Mouse (Mus musculus): ENCODE measurements around the gene Wnt10b. TPM values are rescaled to one million over a fixed set of nuclear protein-coding genes. Genes with fewer than 3 reads are reported as not detected.

The Wnt10b gene
- polyA plus RNA-seq, 1 experiment = 14.5 TPM

GRCm38 (mm10) chr15:98724441-98724840 is 53.5 kb downstream of the Wnt10b start:
- no peaks in the 10 kb centered on the region for H3K36me3 ChIP-seq (ENCODE audit: control insufficient read depth, insufficient read depth)
- no peaks in the 10 kb centered on the region for H3K27me3 ChIP-seq (ENCODE audit: control insufficient read depth, insufficient read depth, insufficient read length)
- no peaks in the 10 kb centered on the region for H3K79me2 ChIP-seq (ENCODE audit: control insufficient read depth, insufficient read depth)
- no peak overlapping the region for H3K4me3 ChIP-seq (ENCODE audit: insufficient read depth, poor library complexity, severe bottlenecking)
- no peaks in the 10 kb centered on the region for H3K79me3 ChIP-seq (ENCODE audit: low read depth)
- H3ac ChIP-seq (ENCODE audit: control insufficient read depth, insufficient read length, low read depth) = no peak overlapping the region
- TF ChIP-seq CEBPB (IDR thresholded peaks at IDR 0.05; ENCODE audit: low read depth) = no peak
- TF ChIP-seq MAX (IDR thresholded peaks at IDR 0.05) = no peak
- TF ChIP-seq MYOG (IDR thresholded peaks at IDR 0.05; ENCODE audit: control insufficient read depth, extremely low read depth, insufficient read length) = no peak
- no peak for TF ChIP-seq MYOD1 (IDR thresholded peaks at IDR 0.05; ENCODE audit: control insufficient read depth, insufficient read length, low read depth)
- no peak for TF ChIP-seq FOSL1 (IDR thresholded peaks at IDR 0.05; ENCODE audit: insufficient read depth, low read length, poor library complexity, severe bottlenecking)
- no peak for TF ChIP-seq USF1 (IDR thresholded peaks at IDR 0.05; ENCODE audit: low read depth)
- no peak for TF ChIP-seq CTCF (IDR thresholded peaks at IDR 0.05; ENCODE audit: control insufficient read depth, insufficient read depth, insufficient read length)

- no peak overlapping the region for H3ac ChIP-seq (ENCODE audit: control insufficient read depth, insufficient read length, low read depth)
- no peak for TF ChIP-seq MAX (IDR thresholded peaks at IDR 0.05)
- no peak for TF ChIP-seq MYOG (IDR thresholded peaks at IDR 0.05; ENCODE audit: control insufficient read depth, extremely low read depth, insufficient read length)
- TF ChIP-seq CEBPB (IDR thresholded peaks at IDR 0.05; ENCODE audit: low read depth) = no peak
- no peak for TF ChIP-seq MYOD1 (IDR thresholded peaks at IDR 0.05; ENCODE audit: control insufficient read depth, insufficient read length, low read depth)
- TF ChIP-seq FOSL1 (IDR thresholded peaks at IDR 0.05; ENCODE audit: insufficient read depth, low read length, poor library complexity, severe bottlenecking) = no peak
- TF ChIP-seq USF1 (IDR thresholded peaks at IDR 0.05; ENCODE audit: low read depth) = no peak
- TF ChIP-seq CTCF (IDR thresholded peaks at IDR 0.05; ENCODE audit: control insufficient read depth, insufficient read depth, insufficient read length) = no peak
- no peaks in the 10 kb centered on the region for H3K79me3 ChIP-seq (ENCODE audit: low read depth)
- H3K27me3 ChIP-seq (ENCODE audit: control insufficient read depth, insufficient read depth, insufficient read length) = no peaks in the 10 kb centered on the region
- no peaks in the 10 kb centered on the region for H3K79me2 ChIP-seq (ENCODE audit: control insufficient read depth, insufficient read depth)
- H3K36me3 ChIP-seq (ENCODE audit: control insufficient read depth, insufficient read depth) = no peaks in the 10 kb centered on the region
- no peak overlapping the region for H3K4me3 ChIP-seq (ENCODE audit: insufficient read depth, poor library complexity, severe bottlenecking)
Observed at GRCm38 (mm10) chr15:98722854-98723253, 55.1 kb downstream of the Wnt10b start.

- H3K4me3 ChIP-seq (ENCODE audit: insufficient read depth, poor library complexity, severe bottlenecking) = no peak overlapping the region
- H3K27me3 ChIP-seq (ENCODE audit: control insufficient read depth, insufficient read depth, insufficient read length) = no peaks in the 10 kb centered on the region
- H3K36me3 ChIP-seq (ENCODE audit: control insufficient read depth, insufficient read depth) = no peaks in the 10 kb centered on the region
- no peaks in the 10 kb centered on the region for H3K79me2 ChIP-seq (ENCODE audit: control insufficient read depth, insufficient read depth)
- TF ChIP-seq CTCF (IDR thresholded peaks at IDR 0.05; ENCODE audit: control insufficient read depth, insufficient read depth, insufficient read length) (no peak), CEBPB (IDR thresholded peaks at IDR 0.05; ENCODE audit: low read depth) (no peak), FOSL1 (IDR thresholded peaks at IDR 0.05; ENCODE audit: insufficient read depth, low read length, poor library complexity, severe bottlenecking) (no peak), MAX (IDR thresholded peaks at IDR 0.05) (no peak), MYOD1 (IDR thresholded peaks at IDR 0.05; ENCODE audit: control insufficient read depth, insufficient read length, low read depth) (no peak), MYOG (IDR thresholded peaks at IDR 0.05; ENCODE audit: control insufficient read depth, extremely low read depth, insufficient read length) (no peak), USF1 (IDR thresholded peaks at IDR 0.05; ENCODE audit: low read depth) (no peak)
- no peaks in the 10 kb centered on the region for H3K79me3 ChIP-seq (ENCODE audit: low read depth)
- no peak overlapping the region for H3ac ChIP-seq (ENCODE audit: control insufficient read depth, insufficient read length, low read depth)
Observed at GRCm38 (mm10) chr15:98722191-98722590, 55.8 kb downstream of the Wnt10b start.

Other genes starting within 250 kb of the Wnt10b start
- 178 TPM for gene Kansl2, start 243.9 kb downstream of the Wnt10b start, polyA plus RNA-seq (2012; fragmentation: generic; extraction: Trizol)
- 13.4 TPM for gene Ccnt1, start 207.2 kb downstream of the Wnt10b start, polyA plus RNA-seq (2012; fragmentation: generic; extraction: Trizol)
- 0.09 TPM for gene 4930415O20Rik, start 207.1 kb downstream of the Wnt10b start, polyA plus RNA-seq (2012; fragmentation: generic; extraction: Trizol)
- 52.6 TPM for gene Adcy6, start 168.1 kb downstream of the Wnt10b start, polyA plus RNA-seq (2012; fragmentation: generic; extraction: Trizol)
- gene Cacnb3, start 147.3 kb downstream of the Wnt10b start, polyA plus RNA-seq (2012; fragmentation: generic; extraction: Trizol) = 112 TPM
- gene Ddx23, start 115.3 kb downstream of the Wnt10b start, polyA plus RNA-seq (2012; fragmentation: generic; extraction: Trizol) = 140 TPM
- 10.5 TPM for gene Rnd1, start 100.7 kb downstream of the Wnt10b start, polyA plus RNA-seq (2012; fragmentation: generic; extraction: Trizol)
- 0.48 TPM for gene Ccdc65, start 69.9 kb downstream of the Wnt10b start, polyA plus RNA-seq (2012; fragmentation: generic; extraction: Trizol)
- gene Fkbp11, start 50.0 kb downstream of the Wnt10b start, polyA plus RNA-seq (2012; fragmentation: generic; extraction: Trizol) = 103 TPM
- 126 TPM for gene Arf3, start 14.9 kb downstream of the Wnt10b start, polyA plus RNA-seq (2012; fragmentation: generic; extraction: Trizol)
- gene Wnt1, start 11.7 kb upstream of the Wnt10b start, polyA plus RNA-seq (2012; fragmentation: generic; extraction: Trizol) = 0.09 TPM
- gene Ddn, start 31.3 kb upstream of the Wnt10b start, polyA plus RNA-seq (2012; fragmentation: generic; extraction: Trizol) = 0.11 TPM
- gene Prkag1, start 53.4 kb upstream of the Wnt10b start, polyA plus RNA-seq (2012; fragmentation: generic; extraction: Trizol) = 132 TPM
- 23.8 TPM for gene Kmt2d, start 93.1 kb upstream of the Wnt10b start, polyA plus RNA-seq (2012; fragmentation: generic; extraction: Trizol)
- 9.7 TPM for gene Rhebl1, start 116.4 kb upstream of the Wnt10b start, polyA plus RNA-seq (2012; fragmentation: generic; extraction: Trizol)
- gene Dhh, start 120.4 kb upstream of the Wnt10b start, polyA plus RNA-seq (2012; fragmentation: generic; extraction: Trizol) = 0.16 TPM
- 18.0 TPM for gene Lmbr1l, start 140.1 kb upstream of the Wnt10b start, polyA plus RNA-seq (2012; fragmentation: generic; extraction: Trizol)
- gene Tuba1b, start 156.4 kb upstream of the Wnt10b start, polyA plus RNA-seq (2012; fragmentation: generic; extraction: Trizol) = 3,512 TPM
- 0.22 TPM for gene Gm49450, start 175.4 kb upstream of the Wnt10b start, polyA plus RNA-seq (2012; fragmentation: generic; extraction: Trizol)
- gene Tuba1a, start 175.6 kb upstream of the Wnt10b start, polyA plus RNA-seq (2012; fragmentation: generic; extraction: Trizol) = 2,758 TPM